Mouse (Mus musculus) erythroblast, embryonic 14.5 days (primary cell): Measurements from ENCODE around the gene Tas1r3.

Experiments
- GATA1 ChIP-seq: IDR thresholded peaks from 2 replicates; pipeline ENCODE4 v1.6.1; 2012; ENCODE audit warnings: low read length, inconsistent platforms, mixed read lengths
- TAL1 ChIP-seq: IDR thresholded peaks from 3 replicates; pipeline ENCODE4 v1.6.1; 2012; ENCODE audit warnings: low read length, inconsistent platforms, mixed read lengths

DNA sequence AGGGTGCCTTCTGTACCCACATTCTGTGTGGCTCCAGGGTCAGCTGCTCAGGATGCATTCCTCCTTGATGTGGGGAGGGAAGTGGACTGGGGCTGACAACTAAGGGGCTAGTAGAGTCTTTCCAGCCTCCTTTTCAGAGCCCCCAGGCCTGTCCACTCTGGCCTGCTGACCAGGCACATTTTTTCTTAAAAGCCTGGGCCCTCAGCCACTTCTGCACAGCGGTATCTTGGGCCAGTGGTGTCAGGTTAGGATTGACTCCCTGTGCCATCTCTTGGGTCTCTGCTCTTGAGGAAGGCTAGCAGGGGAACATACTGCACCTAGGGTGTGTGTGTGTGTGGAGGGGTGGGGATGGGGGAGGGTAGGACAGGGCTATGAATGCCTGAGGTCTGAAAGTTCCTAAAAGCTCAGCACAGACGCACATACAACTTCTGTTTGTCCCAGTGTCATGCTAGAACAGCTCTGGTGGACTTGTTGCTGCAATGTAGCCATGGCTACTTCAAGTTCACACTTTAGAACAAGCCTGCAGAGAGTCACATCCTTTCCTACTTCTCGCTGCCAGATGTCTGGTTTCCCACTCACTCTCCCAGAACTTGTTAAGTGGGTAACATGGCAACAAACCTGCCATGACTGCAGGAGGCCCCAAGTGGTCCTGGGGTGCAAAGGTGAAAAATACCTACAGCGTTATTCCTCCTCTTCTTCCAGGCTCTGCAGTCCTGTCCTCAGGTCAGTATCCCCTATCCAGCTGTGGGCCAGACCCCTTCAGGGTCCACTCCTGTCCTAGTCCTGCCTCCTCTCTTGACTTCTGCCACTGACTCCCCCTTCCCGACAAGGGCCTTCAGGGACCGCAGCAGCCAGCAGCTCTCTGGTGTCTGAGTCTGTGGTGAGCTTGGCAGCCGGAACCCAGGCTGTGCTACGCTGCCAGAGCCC is 22.8 kb downstream of the Tas1r3 start:
- no peak for TF ChIP-seq GATA1
- TF ChIP-seq TAL1: no peak
